Comparison of ENCODE assay signal across 9 mouse cellular contexts in the genomic region with DNA sequence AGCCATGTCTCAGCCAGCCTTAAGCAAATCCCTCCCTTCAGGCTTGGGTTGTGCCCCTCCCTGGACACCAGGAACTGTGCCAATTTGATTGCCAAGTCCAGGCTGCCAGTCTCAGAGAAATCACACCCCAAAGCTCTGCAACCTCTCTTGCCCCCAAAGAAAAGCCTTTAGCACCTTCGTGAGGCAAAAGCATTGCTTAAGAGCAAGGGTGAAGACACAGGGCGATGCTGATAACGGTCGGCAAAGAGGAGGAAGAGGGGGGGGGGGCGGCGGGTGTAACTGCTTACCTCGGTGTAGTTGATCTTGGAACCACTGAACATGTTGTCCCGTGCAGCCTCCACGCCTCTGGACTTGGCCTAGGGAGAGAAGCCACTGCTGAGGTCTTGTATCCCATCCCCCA. TPM values are rescaled to one million over a fixed set of nuclear protein-coding genes. Genes with fewer than 3 reads are reported as not detected.
DNase-seq lines count a peak whose midpoint lies in the region; ATAC-seq and TF ChIP-seq lines count a peak whose summit lies in the region.
"Had no signal": no experiment of that assay in that cellular context is flagged by ENCODE, and none has a peak within 500 bp of the region (broad histone marks: within the 10 kb centered on the region; RNA-seq: fewer than 3 reads in every experiment).

No protein-coding gene starts in this region.

- no peak for ATAC-seq in forebrain, embryonic 16.5 days
- no peak for ATAC-seq in limb, embryonic 14.5 days (ENCODE audit: low FRiP score, low read depth)
- ATAC-seq in midbrain, postnatal 0 days (ENCODE audit: low FRiP score), result no peak
- ATAC-seq: Patski had no signal

- H3K4me1 ChIP-seq in forebrain, embryonic 16.5 days (replicated peaks; ENCODE audit: control insufficient read depth, insufficient read depth, low read length), result peaks cover 17% of the 10 kb centered on the region
- peaks cover 14% of the 10 kb centered on the region for H3K4me1 ChIP-seq in limb, embryonic 14.5 days (ENCODE audit: control insufficient read depth, insufficient read depth, low read length)
- H3K4me1 ChIP-seq in midbrain, postnatal 0 days (ENCODE audit: insufficient read depth, low read length), result peaks cover 9% of the 10 kb centered on the region; the same call in 1 of the 2 replicates

- peak overlapping the region; percentile 92 for H3K4me3 ChIP-seq in gastrocnemius, adult 2 months
- H3K4me3 ChIP-seq in forebrain, embryonic 16.5 days (replicated peaks; ENCODE audit: low read length), result no peak overlapping the region
- peak overlapping the region; percentile 76 for H3K4me3 ChIP-seq in limb, embryonic 14.5 days (replicated peaks; ENCODE audit: low read length)
- peak overlapping the region; percentile 72 for H3K4me3 ChIP-seq in midbrain, postnatal 0 days (ENCODE audit: low read depth, low read length)

- H3K9me3 ChIP-seq in forebrain, embryonic 16.5 days (ENCODE audit: control insufficient read depth, low read length), result no peaks in the 10 kb centered on the region
- no peaks in the 10 kb centered on the region for H3K9me3 ChIP-seq in limb, embryonic 14.5 days (ENCODE audit: control insufficient read depth, low read length)
- H3K9me3 ChIP-seq in midbrain, postnatal 0 days (ENCODE audit: low read length), result no peaks in the 10 kb centered on the region

- DNase-seq in gastrocnemius, adult 2 months, result peak; percentile 76
- no peak for DNase-seq in gastrocnemius, postnatal 10 days
- DNase-seq in NIH3T3 (ENCODE audit: low read depth), result peak; percentile 70
- DNase-seq in limb, embryonic 14.5 days (ENCODE audit: low spot score), result no peak
- DNase-seq in midbrain, postnatal 0 days (ENCODE audit: low spot score), result no peak
- no peak for DNase-seq in retina, postnatal 1 day
- DNase-seq in thymus, postnatal 36 days, result no peak

- H3K27me3 ChIP-seq in forebrain, embryonic 16.5 days (replicated peaks; ENCODE audit: control insufficient read depth, insufficient read depth, low read length), result no peaks in the 10 kb centered on the region
- H3K27me3 ChIP-seq in limb, embryonic 14.5 days (ENCODE audit: control insufficient read depth, insufficient read depth, low read length), result no peaks in the 10 kb centered on the region
- H3K27me3 ChIP-seq in midbrain, postnatal 0 days (ENCODE audit: insufficient read depth, low read length), result no peaks in the 10 kb centered on the region
- H3K27me3 ChIP-seq: Patski had no signal

- TF ChIP-seq POLR2A in limb, embryonic 14.5 days (IDR thresholded peaks at IDR 0.05; ENCODE audit: borderline replicate concordance, extremely low read depth, insufficient read depth, insufficient read length), result no peak

- H3K4me2 ChIP-seq in forebrain, embryonic 16.5 days (ENCODE audit: low read length), result peak overlapping the region; percentile 80
- H3K4me2 ChIP-seq in limb, embryonic 14.5 days (replicated peaks; ENCODE audit: low read depth, low read length, severe bottlenecking), result peak overlapping the region; percentile 76
- peak overlapping the region; percentile 84 for H3K4me2 ChIP-seq in midbrain, postnatal 0 days (ENCODE audit: low read depth, low read length, poor library complexity, severe bottlenecking)

- intact Hi-C loops in gastrocnemius, adult 2 months (cut with DNase I), result loop anchor here (2.0 kb wide), 1 partner anchor 32 kb away; the partner anchor contains the start of gene Pdcd2l

- peak overlapping the region; percentile 99 for H3K27ac ChIP-seq in gastrocnemius, adult 2 months
- H3K27ac ChIP-seq in forebrain, embryonic 16.5 days (ENCODE audit: low read length), result no peak overlapping the region
- H3K27ac ChIP-seq in limb, embryonic 14.5 days (replicated peaks; ENCODE audit: low read depth, low read length), result no peak overlapping the region
- no peak overlapping the region for H3K27ac ChIP-seq in midbrain, postnatal 0 days (ENCODE audit: low read depth, low read length)

- WGBS in forebrain, embryonic 16.5 days, result 46% methylated on average over 7 of the region's 9 CpGs
- 44% methylated on average over 7 of the region's 9 CpGs for WGBS in limb, embryonic 14.5 days
- WGBS in midbrain, postnatal 0 days, result 63% methylated on average over 9 of the region's 9 CpGs

- no peak for TF ChIP-seq CTCF in gastrocnemius, adult 2 months (IDR thresholded peaks at IDR 0.05)
- no peak for TF ChIP-seq CTCF in midbrain, postnatal 0 days (IDR thresholded peaks at IDR 0.05)

- peaks cover 2% of the 10 kb centered on the region; the same call in 1 of the 2 replicates for H3K36me3 ChIP-seq in forebrain, embryonic 16.5 days (ENCODE audit: control insufficient read depth, insufficient read depth)
- peaks cover 44% of the 10 kb centered on the region for H3K36me3 ChIP-seq in limb, embryonic 14.5 days (ENCODE audit: control insufficient read depth, insufficient read depth, low read length)
- peaks cover 25% of the 10 kb centered on the region for H3K36me3 ChIP-seq in midbrain, postnatal 0 days (ENCODE audit: insufficient read depth, low read length)

- H3K9ac ChIP-seq in forebrain, embryonic 16.5 days (replicated peaks; ENCODE audit: low read depth, low read length), result no peak overlapping the region
- peak overlapping the region; percentile 67; the same call in 1 of the 2 replicates for H3K9ac ChIP-seq in limb, embryonic 14.5 days (ENCODE audit: low read depth, low read length, severe bottlenecking)
- H3K9ac ChIP-seq in midbrain, postnatal 0 days (replicated peaks; ENCODE audit: low read length, poor library complexity, severe bottlenecking), result 0 out of 2 replicates have a peak overlapping the region, but pooled peaks have one; percentile 70

RNA-seq across cellular contexts. Expression of gene Gpi1, which starts 1.5 kb away (rescaled TPM):
- total RNA-seq in gastrocnemius, adult 2 months (2021), result 1,000 to 10,000 TPM in 1 of 2 experiments, 100 to 1,000 TPM in 1; 882 to 1,223 TPM
- total RNA-seq in gastrocnemius, postnatal 10 days (2021), result 100 to 1,000 TPM; 954 to 962 TPM
- 175 and 213 TPM in 2 replicates for polyA plus RNA-seq in forebrain, embryonic 16.5 days (2015; fragmentation: Nextera tagmentation; extraction: Ambion mirVana)
- polyA plus RNA-seq in limb, embryonic 14.5 days (2012; rRNA removed), result 256 and 301 TPM in 2 replicates
- 275 and 281 TPM in 2 replicates for polyA plus RNA-seq in limb, embryonic 14.5 days (2014; fragmentation: Nextera tagmentation; extraction: Ambion mirVana)
- total RNA-seq in midbrain, postnatal 0 days (2014; rRNA removed), result 300 and 325 TPM in 2 replicates
- 357 and 374 TPM in 2 replicates for polyA plus RNA-seq in midbrain, postnatal 0 days (2015; fragmentation: Nextera tagmentation; extraction: Ambion mirVana)

RNA-seq across cellular contexts. Expression of gene Gm6096, which starts 22.2 kb away (rescaled TPM):
- not detected for total RNA-seq in gastrocnemius, adult 2 months (2021)
- total RNA-seq in gastrocnemius, postnatal 10 days (2021), result not detected
- polyA plus RNA-seq in forebrain, embryonic 16.5 days (2015; fragmentation: Nextera tagmentation; extraction: Ambion mirVana), result 0.73 TPM in 1 of 2 replicates, not detected in the other
- polyA plus RNA-seq in limb, embryonic 14.5 days (2012; rRNA removed), result not detected in 2 replicates
- 0.54 and 0.55 TPM in 2 replicates for polyA plus RNA-seq in limb, embryonic 14.5 days (2014; fragmentation: Nextera tagmentation; extraction: Ambion mirVana)
- not detected in 2 replicates for total RNA-seq in midbrain, postnatal 0 days (2014; rRNA removed)
- polyA plus RNA-seq in midbrain, postnatal 0 days (2015; fragmentation: Nextera tagmentation; extraction: Ambion mirVana), result not detected in 2 replicates

RNA-seq across cellular contexts. Expression of gene Pdcd2l, which starts 32.2 kb away (rescaled TPM):
- 10 to 100 TPM; 13.8 to 19.2 TPM for total RNA-seq in gastrocnemius, adult 2 months (2021)
- 10 to 100 TPM; 19.5 to 23.2 TPM for total RNA-seq in gastrocnemius, postnatal 10 days (2021)
- 71.2 and 92.6 TPM in 2 replicates for polyA plus RNA-seq in forebrain, embryonic 16.5 days (2015; fragmentation: Nextera tagmentation; extraction: Ambion mirVana)
- 44.0 and 44.5 TPM in 2 replicates for polyA plus RNA-seq in limb, embryonic 14.5 days (2012; rRNA removed)
- 49.9 and 57.1 TPM in 2 replicates for polyA plus RNA-seq in limb, embryonic 14.5 days (2014; fragmentation: Nextera tagmentation; extraction: Ambion mirVana)
- 35.0 and 39.7 TPM in 2 replicates for total RNA-seq in midbrain, postnatal 0 days (2014; rRNA removed)
- polyA plus RNA-seq in midbrain, postnatal 0 days (2015; fragmentation: Nextera tagmentation; extraction: Ambion mirVana), result 64.4 and 68.0 TPM in 2 replicates

RNA-seq across cellular contexts. Expression of gene Uba2, which starts 59.2 kb away (rescaled TPM):
- 10 to 100 TPM; 33.4 to 38.7 TPM for total RNA-seq in gastrocnemius, adult 2 months (2021)
- total RNA-seq in gastrocnemius, postnatal 10 days (2021), result 10 to 100 TPM; 47.2 to 55.3 TPM
- 197 and 220 TPM in 2 replicates for polyA plus RNA-seq in forebrain, embryonic 16.5 days (2015; fragmentation: Nextera tagmentation; extraction: Ambion mirVana)
- polyA plus RNA-seq in limb, embryonic 14.5 days (2012; rRNA removed), result 132 and 147 TPM in 2 replicates
- 182 and 195 TPM in 2 replicates for polyA plus RNA-seq in limb, embryonic 14.5 days (2014; fragmentation: Nextera tagmentation; extraction: Ambion mirVana)
- 142 and 145 TPM in 2 replicates for total RNA-seq in midbrain, postnatal 0 days (2014; rRNA removed)
- polyA plus RNA-seq in midbrain, postnatal 0 days (2015; fragmentation: Nextera tagmentation; extraction: Ambion mirVana), result 119 and 120 TPM in 2 replicates

Comparison
In these comparisons a context has a peak if more than half of its experiments do, and no peak if none do; other contexts are left out.
1. DNase-seq: peak in gastrocnemius, adult 2 months (single experiment) and NIH3T3 (single experiment); none in gastrocnemius, postnatal 10 days (single experiment), limb, embryonic 14.5 days (single experiment), midbrain, postnatal 0 days (single experiment), retina, postnatal 1 day (single experiment) and thymus, postnatal 36 days (0 of 2).
2. Peak in every context shown above with its lines, with median percentiles within 50 percentile points of each other: H3K4me2 ChIP-seq.